Mouse (Mus musculus) splenic B cell, adult 2 months (primary cell): Measurements from ENCODE around the gene Lce3a.

ENCODE experiments used
- DNase-seq: peaks from one replicate; pipeline ENCODE4 v3.0.0-alpha.2; 2011; ENCODE audit warnings: low read depth, low spot score
- H3K27me3 ChIP-seq: 2 replicates; pipeline ENCODE4 v1.6.1; 2012; ENCODE audit warnings: mild to moderate bottlenecking, low read length, moderate library complexity, mixed read lengths; ENCODE audit not compliant: control insufficient read depth, poor library complexity, insufficient read depth, severe bottlenecking
- H3K36me3 ChIP-seq: 2 replicates; pipeline ENCODE4 v1.6.1; 2012; ENCODE audit warnings: mild to moderate bottlenecking, low read length, moderate library complexity, mixed read lengths; ENCODE audit not compliant: control insufficient read depth, poor library complexity, insufficient read depth, severe bottlenecking

The Lce3a gene

GRCm38 (mm10) chr3:92926130-92926529 lies at the start of gene Lce3a:
Gene Lce3a (minus strand): TSS chr3:92926230.
- no peak for DNase-seq
- H3K36me3 ChIP-seq: no peaks in the 10 kb centered on the region
- no peaks in the 10 kb centered on the region for H3K27me3 ChIP-seq

GRCm38 (mm10) chr3:92966761-92967160 lies 40.7 kb upstream of the Lce3a start, which contains the start of gene Lce3e:
Gene Lce3e (plus strand): TSS chr3:92967061.
- no peak for DNase-seq
- no peaks in the 10 kb centered on the region for H3K36me3 ChIP-seq
- no peaks in the 10 kb centered on the region for H3K27me3 ChIP-seq

- DNase-seq: no peak
- no peaks in the 10 kb centered on the region for H3K36me3 ChIP-seq
- H3K27me3 ChIP-seq: no peaks in the 10 kb centered on the region
These were observed 31.1 kb upstream of the Lce3a start, which contains the start of gene Lce3d for GRCm38 (mm10) chr3:92957090-92957489. Gene Lce3d (plus strand): TSS chr3:92957390.

- no peak for DNase-seq
- no peaks in the 10 kb centered on the region for H3K36me3 ChIP-seq
- no peaks in the 10 kb centered on the region for H3K27me3 ChIP-seq
These were observed 18.2 kb upstream of the Lce3a start, which contains the start of gene Lce3c for GRCm38 (mm10) chr3:92944186-92944585. Gene Lce3c (plus strand): TSS chr3:92944486.

GRCm38 (mm10) chr3:92932679-92933078 lies 6.6 kb upstream of the Lce3a start, which contains the start of gene Lce3b:
Gene Lce3b (plus strand): TSS chr3:92932979.
- DNase-seq: no peak
- no peaks in the 10 kb centered on the region for H3K27me3 ChIP-seq
- H3K36me3 ChIP-seq: no peaks in the 10 kb centered on the region

- DNase-seq: no peak
- no peaks in the 10 kb centered on the region for H3K36me3 ChIP-seq
These were observed 5.7 kb downstream of the Lce3a start for GRCm38 (mm10) chr3:92920364-92920763.

GRCm38 (mm10) chr3:92907571-92907970 lies 18.5 kb downstream of the Lce3a start:
- no peak for DNase-seq
- no peaks in the 10 kb centered on the region for H3K36me3 ChIP-seq
- no peaks in the 10 kb centered on the region for H3K27me3 ChIP-seq

More at GRCm38 (mm10) chr3:92920364-92920763, 5.7 kb downstream of the Lce3a start:
- no peaks in the 10 kb centered on the region for H3K27me3 ChIP-seq

GRCm38 (mm10) chr3:92905182-92905581 lies 20.8 kb downstream of the Lce3a start:
- Histone ChIP-seq H3K27me3 (no peaks in the 10 kb centered on the region), H3K36me3 (no peaks in the 10 kb centered on the region)
- no peak for DNase-seq

- DNase-seq: no peak
- H3K27me3 ChIP-seq: no peaks in the 10 kb centered on the region
- H3K36me3 ChIP-seq: no peaks in the 10 kb centered on the region
These were observed 22.4 kb downstream of the Lce3a start for GRCm38 (mm10) chr3:92903640-92904039.

- no peak for DNase-seq
- Histone ChIP-seq H3K36me3 (no peaks in the 10 kb centered on the region), H3K27me3 (no peaks in the 10 kb centered on the region)
These were observed 23.0 kb downstream of the Lce3a start for GRCm38 (mm10) chr3:92902992-92903391.

- H3K27me3 ChIP-seq: no peaks in the 10 kb centered on the region
These were observed 31.5 kb downstream of the Lce3a start for GRCm38 (mm10) chr3:92894489-92894888.

GRCm38 (mm10) chr3:92894063-92894462 lies 32.0 kb downstream of the Lce3a start:
- no peak for DNase-seq
- Histone ChIP-seq H3K36me3 (no peaks in the 10 kb centered on the region), H3K27me3 (no peaks in the 10 kb centered on the region)

More at GRCm38 (mm10) chr3:92894489-92894888, 31.5 kb downstream of the Lce3a start:
- no peak for DNase-seq
- no peaks in the 10 kb centered on the region for H3K36me3 ChIP-seq
